Comparison of ENCODE assay signal across 20 mouse cellular contexts in the genomic region with DNA sequence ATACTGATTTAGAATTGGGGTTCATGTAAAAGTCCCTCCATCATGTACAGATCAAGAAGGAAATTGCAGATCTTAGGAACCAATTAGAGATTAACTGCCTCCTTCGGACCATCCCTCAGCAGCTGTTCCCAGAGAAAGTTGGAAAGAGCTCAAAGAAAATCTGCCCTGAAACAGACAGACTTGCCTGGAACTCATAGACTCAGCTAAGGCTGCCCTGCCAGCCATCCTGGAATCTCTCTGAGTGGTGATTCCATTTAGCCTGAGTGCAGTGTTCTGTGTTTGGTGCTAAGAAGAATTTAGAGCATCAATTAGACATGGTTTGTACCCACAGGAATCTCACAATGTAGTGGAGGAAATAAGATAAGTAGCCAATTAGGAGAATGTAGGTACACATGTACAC.
DNase-seq lines count a peak whose midpoint lies in the region; ATAC-seq lines count a peak whose summit lies in the region.
"Had no signal": no experiment of that assay in that cellular context is flagged by ENCODE, and none has a peak within 500 bp of the region (broad histone marks: within the 10 kb centered on the region; RNA-seq: fewer than 3 reads in every experiment).

No protein-coding gene starts in this region.

- H3K36me3 ChIP-seq in embryonic facial prominence, embryonic 10.5 days (replicated peaks) = no peaks in the 10 kb centered on the region
- H3K36me3 ChIP-seq: heart, embryonic 10.5 days; hindbrain, embryonic 15.5 days; limb, embryonic 15.5 days had no signal

- no peaks in the 10 kb centered on the region for H3K9me3 ChIP-seq in embryonic facial prominence, embryonic 10.5 days
- H3K9me3 ChIP-seq: heart, embryonic 10.5 days; hindbrain, embryonic 15.5 days; limb, embryonic 15.5 days had no signal

- WGBS in embryonic facial prominence, embryonic 10.5 days = 57% methylated on average over 1 of the region's 1 CpGs

- no peak overlapping the region for H3K4me3 ChIP-seq in embryonic facial prominence, embryonic 10.5 days
- H3K4me3 ChIP-seq: heart, embryonic 10.5 days; hindbrain, embryonic 15.5 days; left cerebral cortex, adult 2 months; limb, embryonic 15.5 days had no signal

- 0 out of 2 replicates have a peak, but pooled peaks have one; percentile 41 for ATAC-seq in frontal cortex, adult (ENCODE audit: low TSS enrichment)
- ATAC-seq: activated CD4-positive, CD25-positive, alpha-beta regulatory T cell, adult 4 months; liver, postnatal 0 days; Patski had no signal

- peaks cover 22% of the 10 kb centered on the region for H3K4me1 ChIP-seq in embryonic facial prominence, embryonic 10.5 days
- H3K4me1 ChIP-seq: heart, embryonic 10.5 days had no signal

- H3K27ac ChIP-seq in embryonic facial prominence, embryonic 10.5 days (replicated peaks) = peak overlapping the region; percentile 30; the same call in 1 of the 2 replicates
- H3K27ac ChIP-seq: heart, embryonic 10.5 days; hindbrain, embryonic 15.5 days; left cerebral cortex, adult 2 months; limb, embryonic 15.5 days had no signal

- no peaks in the 10 kb centered on the region for H3K27me3 ChIP-seq in embryonic facial prominence, embryonic 10.5 days (replicated peaks; ENCODE audit: low read depth, poor library complexity, severe bottlenecking)
- H3K27me3 ChIP-seq: hindbrain, embryonic 15.5 days; limb, embryonic 15.5 days; Patski had no signal

- DNase-seq in frontal cortex, adult 2 months (ENCODE audit: extremely low spot score in 1 of 2, low spot score in 1 of 2) = no peak
- peak; percentile 18 for DNase-seq in left cerebral cortex, postnatal 4 days
- DNase-seq in left cerebral cortex, postnatal 36 days (ENCODE audit: low spot score in 2 of 2) = no peak
- peak; percentile 88 for DNase-seq in Muller cell, postnatal 12 days (ENCODE audit: inconsistent ontology term)
- no peak for DNase-seq in embryonic facial prominence, embryonic 10.5 days (ENCODE audit: low spot score)
- DNase-seq in gastrocnemius, postnatal 36 days = no peak
- no peak for DNase-seq in lung, postnatal 4 days
- DNase-seq: adrenal gland, postnatal 14 days; cerebellum, adult 8-10 months; heart, postnatal 10 days; kidney, adult 18-20 months; liver, postnatal 0 days; right cerebral cortex, postnatal 25 days had no signal

- intact Hi-C loops in left cerebral cortex, postnatal 4 days (cut with DNase I) = no loop called here
- intact Hi-C loops in left cerebral cortex, postnatal 36 days (cut with DNase I) = no loop called here
- intact Hi-C loops in gastrocnemius, postnatal 36 days (cut with DNase I) = no loop called here

Comparison
In these comparisons a context has a peak if more than half of its experiments do, and no peak if none do; other contexts are left out.
1. DNase-seq: peak in left cerebral cortex, postnatal 4 days (single experiment) and Muller cell, postnatal 12 days (single experiment); none in frontal cortex, adult 2 months (0 of 2), left cerebral cortex, postnatal 36 days (0 of 2), embryonic facial prominence, embryonic 10.5 days (single experiment), gastrocnemius, postnatal 36 days (0 of 2) and lung, postnatal 4 days (0 of 2).